Mouse (Mus musculus): Measurements from ENCODE around the gene Hist2h4.
"Not testable (repeated sequence)": the region's sequence is repeated elsewhere in the genome, so short reads cannot be mapped to it uniquely, and the experiment has no call there.

Hist2h4 gene

GRCm38 (mm10) chr3:96220765-96221639 is 42.1 kb downstream of the Hist2h4 start, which contains the start of the genes Hist2h2ac and Hist2h2be:
Hist2h2ac (minus strand) TSS chr3:96220880.
Hist2h2be (plus strand) TSS chr3:96221119.
- DNase-seq, result peak; percentile 75 to 89

- DNase-seq, result not testable (repeated sequence)
Measured at GRCm38 (mm10) chr3:96220131-96220764, 42.9 kb downstream of the Hist2h4 start.

- DNase-seq, result peak; percentile 68 to 74
Measured at GRCm38 (mm10) chr3:96219661-96220130, 43.4 kb downstream of the Hist2h4 start, which contains the start of the genes Bola1 and Hist2h2ab. Bola1 (minus strand) TSS chr3:96219709. Hist2h2ab (plus strand) TSS chr3:96219865.

GRCm38 (mm10) chr3:96219191-96219641 is 43.9 kb downstream of the Hist2h4 start:
- peak; percentile 21 to 52 for DNase-seq

All from cerebellum, postnatal 36 days (tissue).